Mouse (Mus musculus) right cerebral cortex, postnatal 25 days (tissue): ENCODE results near the gene Nipal1.

Source experiments
- DNase-seq: peaks from one replicate; pipeline ENCODE4 v3.0.0; 2022

Gene Nipal1

GRCm38 (mm10) chr5:72647418-72647907 lies at the start of gene Nipal1:
Gene Nipal1 (plus strand): TSS chr5:72647795.
- peak; percentile 21 for DNase-seq

- no peak for DNase-seq
Measured at GRCm38 (mm10) chr5:72601006-72601405, 46.6 kb upstream of the Nipal1 start.

- DNase-seq, result no peak
Measured at GRCm38 (mm10) chr5:72603138-72603537, 44.5 kb upstream of the Nipal1 start.

- no peak for DNase-seq
Measured at GRCm38 (mm10) chr5:72617413-72617812, 30.2 kb upstream of the Nipal1 start.

- no peak for DNase-seq
Measured at GRCm38 (mm10) chr5:72621022-72621421, 26.6 kb upstream of the Nipal1 start.

- DNase-seq, result no peak
Measured at GRCm38 (mm10) chr5:72630026-72630425, 17.6 kb upstream of the Nipal1 start.

GRCm38 (mm10) chr5:72634791-72635271 lies 12.8 kb upstream of the Nipal1 start:
- DNase-seq, result no peak

- DNase-seq, result no peak
Measured at GRCm38 (mm10) chr5:72636122-72636521, 11.5 kb upstream of the Nipal1 start.

GRCm38 (mm10) chr5:72636576-72636975 lies 11.0 kb upstream of the Nipal1 start:
- no peak for DNase-seq

- no peak for DNase-seq
Measured at GRCm38 (mm10) chr5:72640072-72640471, 7.5 kb upstream of the Nipal1 start.

- no peak for DNase-seq
Measured at GRCm38 (mm10) chr5:72643655-72644054, 3.9 kb upstream of the Nipal1 start.

- no peak for DNase-seq
Measured at GRCm38 (mm10) chr5:72644175-72644574, 3.4 kb upstream of the Nipal1 start, which contains the start of gene Cnga1. Gene Cnga1 (minus strand): TSS chr5:72644275.

- DNase-seq, result no peak
Measured at GRCm38 (mm10) chr5:72646131-72646530, 1.5 kb upstream of the Nipal1 start.

- DNase-seq, result no peak
Measured at GRCm38 (mm10) chr5:72646996-72647395, 599 bp upstream of the Nipal1 start.

GRCm38 (mm10) chr5:72647958-72648595 lies 482 bp downstream of the Nipal1 start:
- no peak for DNase-seq

- DNase-seq, result no peak
Measured at GRCm38 (mm10) chr5:72648987-72649735, 1.6 kb downstream of the Nipal1 start.

- DNase-seq, result no peak
Measured at GRCm38 (mm10) chr5:72653068-72653674, 5.6 kb downstream of the Nipal1 start.

- no peak for DNase-seq
Measured at GRCm38 (mm10) chr5:72656270-72656791, 8.7 kb downstream of the Nipal1 start.

- no peak for DNase-seq
Measured at GRCm38 (mm10) chr5:72658375-72658774, 10.8 kb downstream of the Nipal1 start.

GRCm38 (mm10) chr5:72661051-72661781 lies 13.6 kb downstream of the Nipal1 start:
- DNase-seq, result no peak

- no peak for DNase-seq
Measured at GRCm38 (mm10) chr5:72664126-72664525, 16.5 kb downstream of the Nipal1 start.

- DNase-seq, result no peak
Measured at GRCm38 (mm10) chr5:72664854-72665253, 17.3 kb downstream of the Nipal1 start.

- DNase-seq, result peak; percentile 17
Measured at GRCm38 (mm10) chr5:72665281-72665680, 17.7 kb downstream of the Nipal1 start.
